Mouse (Mus musculus): ENCODE data around the gene Oxt. TPM values are rescaled to one million over a fixed set of nuclear protein-coding genes. Genes with fewer than 3 reads are reported as not detected.

Gene Oxt
- total RNA-seq, 2 experiments from 2014 or later: not detected

DNA sequence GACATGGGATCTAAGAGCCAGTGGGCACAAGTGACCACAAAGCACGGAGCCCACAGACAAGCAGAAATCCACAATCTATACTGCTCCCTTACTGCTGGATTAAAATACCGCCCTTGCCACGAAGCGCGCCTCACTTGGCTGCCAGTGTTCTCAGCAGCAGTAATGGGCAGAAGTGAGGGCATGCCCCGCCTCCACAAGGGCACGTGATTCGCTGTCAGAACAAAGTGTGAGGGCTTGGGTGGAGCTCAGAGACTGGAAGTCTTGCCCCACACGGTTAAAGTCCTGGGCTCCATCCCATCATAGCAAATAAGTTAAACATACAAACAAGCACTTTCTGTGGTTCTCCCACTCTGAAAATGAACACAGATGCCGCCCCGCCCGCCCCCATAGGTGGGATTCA is 1.7 kb downstream of the Oxt start:
- peak; percentile 83 for ATAC-seq (replicated peaks; ENCODE audit: poor library complexity)

DNA sequence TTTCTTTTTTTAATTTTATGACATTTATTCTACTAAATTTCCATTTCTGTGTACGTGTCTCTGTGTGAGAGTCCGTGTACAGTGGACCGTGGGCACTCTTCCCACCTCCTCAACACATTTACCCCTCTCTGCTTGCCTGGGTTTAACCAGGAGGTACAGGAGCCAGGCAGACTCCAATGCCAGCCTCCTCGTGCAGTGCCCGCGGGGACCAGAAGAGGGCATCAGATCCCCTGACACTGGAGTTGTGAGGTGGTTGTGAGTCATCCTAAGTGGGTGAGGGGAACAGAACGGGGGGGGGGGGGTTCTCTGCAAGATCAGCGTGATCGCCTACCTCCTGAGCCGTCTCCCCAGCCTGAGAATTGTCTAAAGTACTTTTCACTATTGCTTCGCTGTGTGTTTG is 2.2 kb downstream of the Oxt start:
- ATAC-seq (replicated peaks; ENCODE audit: poor library complexity): peak; percentile 69

DNA sequence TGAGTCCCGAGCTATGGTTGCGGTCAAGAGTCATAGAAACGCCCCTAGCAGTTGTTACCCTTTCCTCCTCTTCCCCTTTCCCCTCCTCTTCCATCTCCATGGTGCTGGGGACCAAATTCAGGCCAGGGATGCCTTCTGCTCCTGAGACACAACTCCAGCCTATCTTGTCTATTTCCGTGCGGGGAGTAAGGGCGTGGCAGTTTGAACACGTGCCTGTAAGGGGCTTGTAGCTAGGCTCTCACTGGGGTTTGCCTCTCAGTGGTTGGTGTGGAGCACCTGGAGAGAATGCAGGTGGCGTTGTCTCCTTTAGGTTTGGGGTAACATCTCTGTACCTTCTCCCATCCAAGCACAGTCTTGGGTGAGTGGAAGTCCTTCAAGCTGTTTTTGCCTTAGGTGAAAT is 3.8 kb downstream of the Oxt start:
- ATAC-seq (replicated peaks; ENCODE audit: poor library complexity): no peak

DNA sequence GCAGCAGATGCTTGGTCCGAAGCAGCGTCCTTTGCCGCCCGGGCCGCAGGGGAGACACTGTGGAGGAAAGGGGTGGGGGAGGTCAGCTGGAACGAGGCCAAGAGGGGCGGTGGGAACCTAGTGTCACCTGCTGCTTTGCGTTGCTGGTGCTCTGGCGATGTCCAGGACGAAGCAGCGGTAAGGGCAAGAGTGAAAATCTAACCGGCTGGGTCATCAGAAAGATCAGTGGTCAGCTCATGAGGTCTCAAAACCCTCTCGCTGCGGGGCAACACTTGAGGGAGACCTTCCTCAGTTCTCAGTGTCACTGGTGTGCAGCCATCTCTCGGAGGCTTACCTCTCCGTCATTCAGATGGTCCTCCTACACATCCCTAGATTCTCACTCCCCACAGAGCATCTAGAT is 5.2 kb downstream of the Oxt start:
- no peak for ATAC-seq (replicated peaks; ENCODE audit: poor library complexity)

DNA sequence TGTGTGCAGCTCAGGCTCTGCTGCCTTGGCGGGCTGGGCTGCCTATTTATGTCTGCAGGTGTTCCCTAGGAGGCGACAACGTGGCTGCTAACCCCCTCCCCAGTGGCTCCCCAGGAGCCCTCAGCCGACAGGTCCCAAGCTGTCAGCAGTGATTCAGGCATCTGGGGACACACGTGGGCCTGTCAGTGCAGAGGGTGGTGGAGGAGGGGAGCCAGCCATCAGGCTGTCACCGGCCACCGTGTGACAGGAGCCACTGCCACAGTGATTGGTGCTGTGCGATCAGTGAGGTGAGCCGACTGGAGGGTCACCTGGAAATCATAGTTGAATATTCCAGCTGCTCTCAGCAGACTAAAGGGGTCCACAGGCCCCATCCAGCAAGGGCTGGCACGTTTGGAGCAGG is 6.6 kb downstream of the Oxt start, which contains the start of gene Avp:
Gene Avp, minus strand, starts transcription at position 3 of the 400 bp plus-strand sequence.
- ATAC-seq (replicated peaks; ENCODE audit: poor library complexity): no peak

DNA sequence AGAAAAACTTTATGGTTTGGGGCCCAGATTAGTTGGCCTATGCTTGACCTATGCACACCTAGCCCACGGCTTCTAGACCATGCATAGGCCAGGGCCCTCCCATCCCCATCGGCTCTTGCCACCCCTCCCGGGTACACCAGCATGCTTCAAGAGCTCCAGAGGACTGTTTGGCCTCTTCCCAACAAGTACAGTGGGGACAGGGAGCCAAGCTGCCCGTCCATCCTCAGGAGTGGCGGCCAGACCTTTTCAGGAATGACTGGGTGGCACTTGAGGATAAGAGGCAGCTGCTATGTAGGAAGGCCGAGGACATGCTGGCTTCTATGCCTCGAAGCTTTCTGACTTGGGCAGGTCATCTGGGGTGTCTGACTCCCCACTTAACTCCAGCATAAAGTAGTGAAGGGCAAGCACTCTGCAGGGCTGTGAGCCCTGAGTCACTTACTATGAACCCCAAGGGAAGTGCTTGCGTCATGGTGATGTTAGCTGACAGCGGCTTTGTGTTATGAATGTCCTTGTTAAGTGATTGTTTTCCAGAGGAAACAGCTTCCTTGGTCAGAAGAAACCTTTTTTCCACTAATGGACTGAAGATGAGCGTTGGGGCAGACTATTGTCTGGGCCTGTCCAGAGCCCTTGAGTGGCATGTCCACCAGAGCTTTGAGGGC is 8.1 kb downstream of the Oxt start:
- ATAC-seq (replicated peaks; ENCODE audit: poor library complexity): no peak

DNA sequence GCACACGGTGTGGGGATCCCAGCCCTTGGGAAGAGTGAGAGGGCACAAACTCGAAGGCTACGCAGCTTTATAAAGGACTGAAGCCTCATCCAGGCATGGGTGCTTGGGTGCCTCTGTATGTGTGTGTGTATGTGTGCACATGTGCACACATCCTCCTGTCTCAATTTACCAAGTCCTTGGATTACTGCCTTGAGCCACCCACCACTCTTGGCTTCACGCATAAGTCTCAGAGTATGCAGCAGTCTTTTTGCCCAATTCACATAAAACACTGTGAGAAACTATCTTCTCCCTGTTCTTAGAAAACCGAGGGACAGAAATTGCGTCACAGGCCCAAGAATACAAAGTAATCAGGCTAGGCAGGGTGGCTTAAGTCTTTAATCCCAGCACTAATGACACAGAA is 10.0 kb downstream of the Oxt start:
- no peak for ATAC-seq (replicated peaks; ENCODE audit: poor library complexity)

DNA sequence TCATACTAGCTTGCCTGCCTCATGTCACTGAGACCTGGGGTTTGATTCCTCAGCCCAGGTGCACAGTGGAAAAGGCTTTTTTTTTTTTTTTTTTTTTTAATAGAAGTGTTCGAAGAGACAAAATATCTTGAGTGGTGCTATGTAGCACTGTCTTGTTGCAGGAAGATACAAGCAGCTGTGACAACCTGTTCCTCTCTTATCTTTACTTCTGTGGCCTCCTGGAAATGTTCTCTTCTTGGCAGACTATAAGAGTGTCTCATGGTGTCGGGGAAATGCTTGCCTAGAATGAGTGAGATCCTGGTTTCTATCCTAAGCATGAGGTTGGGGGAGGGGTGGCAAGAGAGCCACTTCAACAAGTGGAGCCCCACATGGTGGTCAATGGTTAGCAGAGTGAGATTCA is 12.4 kb downstream of the Oxt start:
- ATAC-seq (replicated peaks; ENCODE audit: poor library complexity): peak; percentile 34; the same call in 1 of the 2 replicates

DNA sequence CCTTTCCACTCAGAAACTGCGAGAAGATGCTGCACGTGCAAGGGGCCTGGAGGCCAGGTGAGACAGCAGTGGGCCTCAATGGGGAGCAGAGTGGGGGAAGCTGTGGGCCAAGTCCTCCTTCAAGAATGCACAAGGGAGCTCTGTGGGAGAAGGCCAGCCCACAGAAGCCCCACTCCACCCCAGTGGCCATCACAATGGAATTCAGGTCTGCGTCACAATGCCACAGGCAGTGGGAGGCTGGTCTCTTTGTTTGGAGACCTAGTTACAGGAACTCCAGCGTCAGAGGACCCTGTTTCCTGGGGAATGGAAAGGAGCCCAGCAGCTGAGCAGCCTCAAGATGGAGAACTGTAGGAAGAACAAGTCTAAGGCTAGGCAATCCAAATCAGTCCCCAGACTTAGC is 13.2 kb downstream of the Oxt start:
- ATAC-seq (replicated peaks; ENCODE audit: poor library complexity): no peak

DNA sequence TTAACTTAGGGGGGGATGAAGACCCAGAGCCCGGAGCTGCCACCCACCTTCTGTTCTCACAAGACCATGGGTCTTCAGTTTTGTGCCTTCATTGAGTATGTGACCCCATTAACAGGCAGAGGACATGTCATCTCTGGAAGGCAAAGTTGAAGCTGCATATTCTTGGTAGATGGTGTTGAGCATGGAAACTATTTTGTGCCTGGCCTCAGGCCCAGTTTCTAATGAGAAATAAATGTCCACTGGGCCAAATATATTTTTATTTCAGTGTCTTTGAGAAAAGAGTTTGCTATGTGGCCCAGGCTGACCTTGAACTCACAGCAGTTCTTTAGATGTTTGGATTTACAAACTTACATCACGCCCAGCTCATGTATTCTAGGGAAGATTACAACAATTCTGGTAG is 13.8 kb downstream of the Oxt start:
- ATAC-seq (replicated peaks; ENCODE audit: poor library complexity): no peak

DNA sequence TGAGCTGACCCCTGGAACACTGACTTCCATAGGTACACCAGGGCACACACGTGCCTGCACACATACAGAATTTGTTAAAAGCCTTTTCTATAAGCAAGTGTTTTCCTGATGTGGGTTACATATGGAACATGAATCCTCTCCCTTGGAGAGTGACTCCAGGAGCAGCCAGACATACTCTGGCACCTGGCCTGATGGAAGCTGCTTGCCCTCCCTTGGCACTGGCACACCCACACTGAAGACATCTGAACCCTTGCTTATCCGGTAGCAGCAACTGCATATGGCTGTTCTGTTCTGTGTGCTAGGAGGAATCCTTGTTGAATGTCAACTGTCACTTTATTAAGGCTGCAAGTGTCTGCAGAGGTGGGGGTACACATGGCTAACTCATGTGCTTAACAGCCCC is 15.0 kb downstream of the Oxt start:
- no peak for ATAC-seq (replicated peaks; ENCODE audit: poor library complexity)

DNA sequence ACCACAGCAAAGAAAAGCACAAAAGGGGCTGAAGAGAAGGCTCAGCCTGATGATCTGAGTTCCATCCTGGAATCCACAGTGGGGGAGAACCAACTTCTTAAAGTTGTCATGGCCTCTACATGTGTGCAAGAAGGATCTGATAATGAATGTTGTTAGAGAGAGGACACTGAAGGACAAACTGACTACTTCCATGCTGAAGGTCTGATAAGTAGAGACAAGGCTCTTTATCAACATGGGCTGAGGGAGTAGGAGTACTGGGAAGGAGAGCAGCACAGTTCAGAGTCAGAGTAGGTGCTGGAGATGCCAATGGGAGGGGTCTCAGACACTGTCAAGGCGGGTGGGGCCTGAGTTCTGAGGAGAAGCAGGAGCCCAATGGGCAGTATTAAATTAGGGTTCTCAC is 19.6 kb downstream of the Oxt start:
- ATAC-seq (replicated peaks; ENCODE audit: poor library complexity): no peak

DNA sequence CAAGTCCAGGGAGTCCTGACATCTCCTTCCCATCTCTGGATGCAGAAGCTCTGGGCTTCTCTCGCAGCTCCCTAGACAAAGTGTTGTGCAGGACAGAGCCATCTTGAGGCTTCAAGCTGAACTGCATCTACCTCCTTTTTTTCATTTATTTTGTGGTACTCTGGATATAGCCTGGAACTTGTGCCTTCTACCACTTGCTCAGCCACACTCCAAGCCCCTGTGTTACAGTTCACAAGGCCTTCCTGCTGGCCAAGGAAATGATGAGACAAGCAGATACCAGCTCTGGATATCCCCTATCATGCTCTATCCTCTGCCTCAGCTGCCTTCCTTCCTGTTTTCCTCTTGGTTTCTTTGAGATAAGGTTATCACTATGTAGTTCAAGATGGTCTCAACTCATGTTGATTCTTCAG is 21.6 kb downstream of the Oxt start:
- ATAC-seq (replicated peaks; ENCODE audit: poor library complexity): peak; percentile 72

DNA sequence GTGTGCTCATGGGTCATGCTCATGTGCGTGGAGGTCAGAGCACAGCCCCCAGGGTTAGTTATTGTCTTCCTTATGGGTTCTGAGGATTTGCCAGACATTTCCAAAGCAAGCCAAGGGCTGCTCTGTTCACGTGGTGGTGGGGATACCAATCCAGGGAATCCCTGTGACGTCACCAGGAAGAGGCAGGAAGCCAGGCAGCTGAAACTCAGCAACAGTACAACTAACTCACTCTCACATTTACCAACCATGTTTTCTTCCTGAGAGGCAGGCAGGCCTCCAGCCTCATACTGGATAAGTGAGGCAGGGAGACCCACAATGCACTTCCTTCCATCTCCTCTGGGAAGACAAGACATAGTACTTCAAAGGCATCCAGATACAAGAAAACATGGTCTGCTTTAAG is 22.4 kb downstream of the Oxt start:
- no peak for ATAC-seq (replicated peaks; ENCODE audit: poor library complexity)

DNA sequence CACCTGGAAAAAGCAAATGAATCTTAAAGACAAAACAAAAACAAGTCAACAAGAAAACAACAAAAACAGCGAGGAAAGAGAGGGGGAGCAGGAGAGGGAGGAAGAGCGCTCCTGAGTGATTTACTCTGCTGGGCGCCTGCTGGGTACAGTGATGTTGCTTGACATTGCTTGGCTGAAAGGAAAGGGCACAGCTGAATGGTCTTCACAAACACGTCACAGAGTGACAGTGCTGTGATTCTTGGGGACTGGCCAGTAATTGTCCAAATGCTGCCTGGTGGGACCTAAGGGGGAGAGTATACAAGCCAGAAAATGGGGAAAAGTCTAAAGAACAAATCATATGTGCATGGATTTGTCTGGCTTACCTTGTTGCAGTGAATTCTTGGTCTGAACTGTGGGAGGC is 26.2 kb downstream of the Oxt start:
- no peak for ATAC-seq (replicated peaks; ENCODE audit: poor library complexity)

DNA sequence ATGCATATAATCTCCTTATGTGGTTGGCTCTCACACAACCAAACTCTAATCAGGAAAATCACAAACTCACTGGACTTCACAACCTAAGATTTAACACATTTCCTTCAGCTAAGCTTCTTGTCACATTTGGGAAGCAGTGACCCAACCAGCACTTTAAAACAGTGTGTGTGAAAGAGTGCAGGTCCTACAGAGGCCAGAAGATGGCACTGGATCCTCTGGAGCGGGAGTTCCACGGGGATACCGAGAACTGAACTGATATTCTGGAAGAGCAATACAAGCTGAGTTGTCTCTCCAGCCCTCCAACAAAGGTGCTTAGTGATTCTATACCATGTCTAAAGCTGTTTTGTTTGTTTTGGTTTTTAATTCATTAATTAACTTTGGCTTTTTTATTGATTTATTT is 37.1 kb downstream of the Oxt start:
- ATAC-seq (replicated peaks; ENCODE audit: poor library complexity): peak; percentile 58

DNA sequence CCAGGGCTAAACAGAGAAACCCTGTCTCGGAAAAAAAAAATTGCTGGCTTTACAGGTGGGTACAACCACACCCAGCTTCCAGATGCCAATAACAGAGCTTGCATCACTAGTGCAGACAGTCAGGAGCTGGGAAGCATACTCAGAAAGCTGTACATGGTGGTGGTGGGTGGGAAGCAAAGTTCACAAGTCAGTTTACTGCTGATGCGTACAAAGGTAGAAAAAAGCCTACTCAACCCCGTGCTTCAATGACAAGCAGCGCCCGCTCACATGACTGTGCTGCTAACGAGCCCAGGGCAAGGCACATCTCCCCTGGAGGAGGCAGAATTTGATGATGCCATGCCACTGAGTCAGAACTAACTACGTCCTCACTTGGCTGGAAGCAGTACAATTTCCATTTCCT is 43.0 kb downstream of the Oxt start:
- ATAC-seq (replicated peaks; ENCODE audit: poor library complexity): no peak

Other genes with a start within 250 kb of the Oxt start
- 0.29 and 1.9 TPM in 2 replicates for gene Cpxm1, start 178.6 kb upstream of the Oxt start, total RNA-seq (2015)
- 0.58 and 2.9 TPM in 2 replicates for gene Cpxm1, start 178.6 kb upstream of the Oxt start, total RNA-seq (2017)
- not detected in 2 replicates for gene Gm28372, start 170.9 kb upstream of the Oxt start, total RNA-seq (2015)
- not detected in 2 replicates for gene Gm28372, start 170.9 kb upstream of the Oxt start, total RNA-seq (2017)
- not detected in 2 replicates for gene 1700020A23Rik, start 170.9 kb upstream of the Oxt start, total RNA-seq (2015)
- gene 1700020A23Rik, start 170.9 kb upstream of the Oxt start, total RNA-seq (2017): not detected in 2 replicates
- gene Tmem239, start 169.7 kb upstream of the Oxt start, total RNA-seq (2015): not detected in 2 replicates
- not detected in 2 replicates for gene Tmem239, start 169.7 kb upstream of the Oxt start, total RNA-seq (2017)
- 102 and 115 TPM in 2 replicates for gene Vps16, start 151.8 kb upstream of the Oxt start, total RNA-seq (2015)
- gene Vps16, start 151.8 kb upstream of the Oxt start, total RNA-seq (2017): 124 and 152 TPM in 2 replicates
- gene Pced1a, start 151.5 kb upstream of the Oxt start, total RNA-seq (2015): 10.3 and 15.5 TPM in 2 replicates
- gene Pced1a, start 151.5 kb upstream of the Oxt start, total RNA-seq (2017): 11.7 and 13.6 TPM in 2 replicates
- gene Ptpra, start 125.9 kb upstream of the Oxt start, total RNA-seq (2015): 47.2 and 67.1 TPM in 2 replicates
- gene Ptpra, start 125.9 kb upstream of the Oxt start, total RNA-seq (2017): 123 and 143 TPM in 2 replicates
- gene Mrps26, start 12.4 kb upstream of the Oxt start, total RNA-seq (2015): 60.3 and 71.9 TPM in 2 replicates
- 47.2 and 67.3 TPM in 2 replicates for gene Mrps26, start 12.4 kb upstream of the Oxt start, total RNA-seq (2017)
- gene Avp, start 6.4 kb downstream of the Oxt start, total RNA-seq (2015): not detected in 2 replicates
- gene Avp, start 6.4 kb downstream of the Oxt start, total RNA-seq (2017): not detected in 2 replicates
- 16.1 and 21.0 TPM in 2 replicates for gene Fastkd5, start 53.9 kb downstream of the Oxt start, total RNA-seq (2015)
- 20.3 and 22.8 TPM in 2 replicates for gene Fastkd5, start 53.9 kb downstream of the Oxt start, total RNA-seq (2017)
- 5.7 and 9.3 TPM in 2 replicates for gene Ubox5, start 53.9 kb downstream of the Oxt start, total RNA-seq (2015)
- gene Ubox5, start 53.9 kb downstream of the Oxt start, total RNA-seq (2017): 7.1 and 7.3 TPM in 2 replicates
- gene Lzts3, start 66.6 kb downstream of the Oxt start, total RNA-seq (2015): 0.15 and 0.32 TPM in 2 replicates
- 0.27 TPM in 1 of 2 replicates, not detected in the other for gene Lzts3, start 66.6 kb downstream of the Oxt start, total RNA-seq (2017)
- 50.5 and 75.9 TPM in 2 replicates for gene Ddrgk1, start 88.5 kb downstream of the Oxt start, total RNA-seq (2015)
- 72.4 and 107 TPM in 2 replicates for gene Ddrgk1, start 88.5 kb downstream of the Oxt start, total RNA-seq (2017)
- 39.0 and 43.1 TPM in 2 replicates for gene Itpa, start 91.4 kb downstream of the Oxt start, total RNA-seq (2015)
- 78.5 and 87.3 TPM in 2 replicates for gene Itpa, start 91.4 kb downstream of the Oxt start, total RNA-seq (2017)
- gene Slc4a11, start 121.3 kb downstream of the Oxt start, total RNA-seq (2015): 0.15 TPM in 1 of 2 replicates, not detected in the other
- gene Slc4a11, start 121.3 kb downstream of the Oxt start, total RNA-seq (2017): not detected in 2 replicates

Data from megakaryocyte progenitor cell, adult 5-6 weeks (primary cell).